In the genomic region with DNA sequence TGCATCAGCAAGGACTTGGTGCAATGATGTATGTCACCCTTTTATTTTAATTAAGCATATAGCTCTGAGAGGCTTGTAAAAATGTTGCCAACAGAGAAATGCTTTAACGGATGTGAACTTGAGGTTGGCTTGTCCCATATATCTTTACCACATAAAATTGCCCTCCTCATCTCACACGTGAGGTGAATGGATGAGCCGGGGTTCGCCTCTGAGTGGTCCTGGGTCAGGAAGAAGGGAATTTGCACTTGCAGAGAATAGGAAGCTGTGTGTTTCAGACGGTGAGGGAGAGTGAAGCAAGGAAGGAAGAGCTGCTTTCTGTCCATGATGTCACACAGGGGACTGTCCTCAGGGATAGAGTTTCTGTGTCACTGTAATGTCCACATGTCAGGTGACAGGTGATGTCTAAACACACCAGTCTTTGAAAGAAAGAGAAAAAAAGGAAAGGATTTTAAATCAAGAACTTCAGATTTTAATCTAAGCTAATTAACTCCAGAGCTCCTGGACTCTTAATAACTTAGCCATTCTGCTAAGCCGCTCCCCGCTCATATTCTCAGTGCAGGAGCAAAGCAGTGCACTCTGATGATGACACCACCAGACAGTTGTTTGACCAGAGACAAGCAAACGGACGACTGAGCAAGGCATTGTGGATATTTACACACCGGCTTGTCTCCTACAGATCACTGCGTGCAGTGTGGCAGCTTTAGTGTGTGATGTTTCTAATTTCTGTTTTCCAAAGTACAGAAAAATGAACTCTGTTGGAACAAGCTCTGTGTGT, we compare ENCODE assay signal across 21 mouse cellular contexts.
DNase-seq lines count a peak whose midpoint lies in the region; ATAC-seq lines count a peak whose summit lies in the region.
"Had no signal": no experiment of that assay in that cellular context is flagged by ENCODE, and none has a peak within 500 bp of the region (broad histone marks: within the 10 kb centered on the region; RNA-seq: fewer than 3 reads in every experiment).

No protein-coding gene starts in this region.

- H3K9me3 ChIP-seq in hindbrain, embryonic 10.5 days, result no peaks in the 10 kb centered on the region
- H3K9me3 ChIP-seq in hindbrain, embryonic 14.5 days (ENCODE audit: control insufficient read depth, low read length), result no peaks in the 10 kb centered on the region
- no peaks in the 10 kb centered on the region for H3K9me3 ChIP-seq in liver, embryonic 16.5 days (replicated peaks; ENCODE audit: control insufficient read depth, low read length)
- no peaks in the 10 kb centered on the region for H3K9me3 ChIP-seq in limb, embryonic 10.5 days (replicated peaks)
- no peaks in the 10 kb centered on the region for H3K9me3 ChIP-seq in neural tube, embryonic 15.5 days (replicated peaks)
- H3K9me3 ChIP-seq: embryonic facial prominence, embryonic 15.5 days; forebrain, embryonic 15.5 days; heart, embryonic 13.5 days; hindbrain, embryonic 15.5 days had no signal

- H3K9ac ChIP-seq in hindbrain, embryonic 14.5 days, result no peak overlapping the region
- no peak overlapping the region for H3K9ac ChIP-seq in liver, embryonic 16.5 days (ENCODE audit: low read depth, low read length)
- no peak overlapping the region for H3K9ac ChIP-seq in neural tube, embryonic 15.5 days (replicated peaks)
- H3K9ac ChIP-seq: embryonic facial prominence, embryonic 15.5 days; forebrain, embryonic 15.5 days; heart, embryonic 13.5 days; hindbrain, embryonic 15.5 days had no signal

- no peak overlapping the region for H3K4me2 ChIP-seq in hindbrain, embryonic 14.5 days (replicated peaks)
- H3K4me2 ChIP-seq in liver, embryonic 16.5 days (ENCODE audit: low read depth, low read length), result no peak overlapping the region
- H3K4me2 ChIP-seq in neural tube, embryonic 15.5 days, result no peak overlapping the region
- H3K4me2 ChIP-seq: embryonic facial prominence, embryonic 15.5 days; forebrain, embryonic 15.5 days; heart, embryonic 13.5 days; hindbrain, embryonic 15.5 days had no signal

- H3K4me3 ChIP-seq in hindbrain, embryonic 10.5 days, result no peak overlapping the region
- no peak overlapping the region for H3K4me3 ChIP-seq in hindbrain, embryonic 14.5 days (replicated peaks; ENCODE audit: low read length)
- no peak overlapping the region for H3K4me3 ChIP-seq in liver, embryonic 16.5 days (ENCODE audit: low read depth, low read length)
- no peak overlapping the region for H3K4me3 ChIP-seq in limb, embryonic 10.5 days
- no peak overlapping the region for H3K4me3 ChIP-seq in neural tube, embryonic 15.5 days (replicated peaks)
- H3K4me3 ChIP-seq: embryonic facial prominence, embryonic 15.5 days; forebrain, embryonic 15.5 days; heart, embryonic 13.5 days; hindbrain, embryonic 15.5 days had no signal

- H3K27ac ChIP-seq in hindbrain, embryonic 10.5 days, result 0 out of 2 replicates have a peak overlapping the region, but pooled peaks have one; percentile 18
- no peak overlapping the region for H3K27ac ChIP-seq in hindbrain, embryonic 14.5 days
- H3K27ac ChIP-seq in liver, embryonic 16.5 days (ENCODE audit: low read length), result no peak overlapping the region
- H3K27ac ChIP-seq in limb, embryonic 10.5 days, result 0 out of 2 replicates have a peak overlapping the region, but pooled peaks have one; percentile 32
- no peak overlapping the region for H3K27ac ChIP-seq in neural tube, embryonic 15.5 days (replicated peaks)
- H3K27ac ChIP-seq: embryonic facial prominence, embryonic 15.5 days; forebrain, embryonic 15.5 days; heart, embryonic 13.5 days; hindbrain, embryonic 15.5 days had no signal

- no peak; the same call in 1 of the 2 replicates for ATAC-seq in hindbrain, embryonic 14.5 days (ENCODE audit: low FRiP score)
- ATAC-seq in liver, embryonic 16.5 days (ENCODE audit: low read depth), result peak; percentile 58; the same call in 1 of the 2 replicates
- peak; percentile 48 for ATAC-seq in neural tube, embryonic 15.5 days (ENCODE audit: low FRiP score)
- ATAC-seq: CD4-positive, CD25-positive, alpha-beta regulatory T cell, adult 4 months; forebrain, embryonic 15.5 days had no signal

- DNase-seq in hindbrain, embryonic 10.5 days (ENCODE audit: low spot score), result no peak
- DNase-seq in hindbrain, embryonic 14.5 days (ENCODE audit: low spot score), result no peak
- no peak for DNase-seq in liver
- DNase-seq in limb, embryonic 10.5 days (ENCODE audit: low spot score), result no peak
- no peak for DNase-seq in natural killer cell, adult 2 months (ENCODE audit: low spot score in 2 of 2)
- DNase-seq: adrenal gland, postnatal 25 days; B cell, adult 2 months; cerebellum, adult 18-20 months; cerebellum, adult 9-11 months; cerebellum, postnatal 36 days; gastrocnemius, postnatal 36 days; heart, adult 11 months; heart, postnatal 36 days had no signal

- no peaks in the 10 kb centered on the region for H3K36me3 ChIP-seq in hindbrain, embryonic 10.5 days
- H3K36me3 ChIP-seq in hindbrain, embryonic 14.5 days (replicated peaks; ENCODE audit: control insufficient read depth, insufficient read depth), result no peaks in the 10 kb centered on the region
- H3K36me3 ChIP-seq in liver, embryonic 16.5 days (ENCODE audit: control insufficient read depth, insufficient read depth), result no peaks in the 10 kb centered on the region
- H3K36me3 ChIP-seq in limb, embryonic 10.5 days, result no peaks in the 10 kb centered on the region
- no peaks in the 10 kb centered on the region for H3K36me3 ChIP-seq in neural tube, embryonic 15.5 days
- H3K36me3 ChIP-seq: embryonic facial prominence, embryonic 15.5 days; forebrain, embryonic 15.5 days; G1E; heart, embryonic 13.5 days; hindbrain, embryonic 15.5 days had no signal

- 81% methylated on average over 11 of the region's 11 CpGs for WGBS in hindbrain, embryonic 10.5 days
- WGBS in hindbrain, embryonic 14.5 days, result 62% methylated on average over 11 of the region's 11 CpGs
- 51% methylated on average over 11 of the region's 11 CpGs for WGBS in liver, embryonic 16.5 days (ENCODE audit: insufficient replicate concordance)
- 51% methylated on average over 11 of the region's 11 CpGs for WGBS in limb, embryonic 10.5 days
- WGBS in neural tube, embryonic 15.5 days, result 47% methylated on average over 11 of the region's 11 CpGs

- H3K4me1 ChIP-seq in hindbrain, embryonic 10.5 days (replicated peaks), result peaks cover 53% of the 10 kb centered on the region
- peaks cover 4% of the 10 kb centered on the region; the same call in 1 of the 2 replicates for H3K4me1 ChIP-seq in hindbrain, embryonic 14.5 days (replicated peaks; ENCODE audit: control insufficient read depth, insufficient read depth, low read length)
- H3K4me1 ChIP-seq in liver, embryonic 16.5 days (ENCODE audit: control insufficient read depth, low read depth, low read length), result no peaks in the 10 kb centered on the region
- peaks cover 66% of the 10 kb centered on the region for H3K4me1 ChIP-seq in limb, embryonic 10.5 days
- H3K4me1 ChIP-seq in neural tube, embryonic 15.5 days, result peaks cover 13% of the 10 kb centered on the region
- H3K4me1 ChIP-seq: forebrain, embryonic 15.5 days had no signal

- peaks cover 16% of the 10 kb centered on the region; the same call in 1 of the 2 replicates for H3K27me3 ChIP-seq in hindbrain, embryonic 10.5 days (ENCODE audit: insufficient read depth, poor library complexity, severe bottlenecking)
- no peaks in the 10 kb centered on the region; the same call in 1 of the 2 replicates for H3K27me3 ChIP-seq in hindbrain, embryonic 14.5 days (ENCODE audit: control insufficient read depth, insufficient read depth, low read length)
- no peaks in the 10 kb centered on the region for H3K27me3 ChIP-seq in liver, embryonic 16.5 days (ENCODE audit: control insufficient read depth, insufficient read depth, low read depth, low read length)
- H3K27me3 ChIP-seq in limb, embryonic 10.5 days (ENCODE audit: low read depth, poor library complexity, severe bottlenecking), result peaks cover 13% of the 10 kb centered on the region; the same call in 1 of the 2 replicates
- peaks cover 5% of the 10 kb centered on the region for H3K27me3 ChIP-seq in neural tube, embryonic 15.5 days (replicated peaks)
- H3K27me3 ChIP-seq: embryonic facial prominence, embryonic 15.5 days; heart, embryonic 13.5 days; hindbrain, embryonic 15.5 days had no signal

Comparison
In these comparisons a context has a peak if more than half of its experiments do, and no peak if none do; other contexts are left out.
1. H3K27ac ChIP-seq: peak in hindbrain, embryonic 10.5 days (single experiment) and limb, embryonic 10.5 days (single experiment); none in hindbrain, embryonic 14.5 days (single experiment), liver, embryonic 16.5 days (single experiment) and neural tube, embryonic 15.5 days (single experiment).